Mouse (Mus musculus) liver, adult 2 months (tissue): ENCODE data around the gene Mmp28.

Experiments used
- CTCF ChIP-seq: fragments of 200-500 bp; IDR thresholded peaks from 2 replicates; pipeline ENCODE4 v1.5.1; 2011; ENCODE audit warnings: low read depth, low read length, control low read depth
- POLR2A ChIP-seq: fragments of 200-500 bp; IDR thresholded peaks from 2 replicates; pipeline ENCODE4 v1.6.1; 2011; ENCODE audit warnings: low read length, control low read depth; ENCODE audit not compliant: insufficient read depth; ENCODE audit errors: extremely low read depth

DNA sequence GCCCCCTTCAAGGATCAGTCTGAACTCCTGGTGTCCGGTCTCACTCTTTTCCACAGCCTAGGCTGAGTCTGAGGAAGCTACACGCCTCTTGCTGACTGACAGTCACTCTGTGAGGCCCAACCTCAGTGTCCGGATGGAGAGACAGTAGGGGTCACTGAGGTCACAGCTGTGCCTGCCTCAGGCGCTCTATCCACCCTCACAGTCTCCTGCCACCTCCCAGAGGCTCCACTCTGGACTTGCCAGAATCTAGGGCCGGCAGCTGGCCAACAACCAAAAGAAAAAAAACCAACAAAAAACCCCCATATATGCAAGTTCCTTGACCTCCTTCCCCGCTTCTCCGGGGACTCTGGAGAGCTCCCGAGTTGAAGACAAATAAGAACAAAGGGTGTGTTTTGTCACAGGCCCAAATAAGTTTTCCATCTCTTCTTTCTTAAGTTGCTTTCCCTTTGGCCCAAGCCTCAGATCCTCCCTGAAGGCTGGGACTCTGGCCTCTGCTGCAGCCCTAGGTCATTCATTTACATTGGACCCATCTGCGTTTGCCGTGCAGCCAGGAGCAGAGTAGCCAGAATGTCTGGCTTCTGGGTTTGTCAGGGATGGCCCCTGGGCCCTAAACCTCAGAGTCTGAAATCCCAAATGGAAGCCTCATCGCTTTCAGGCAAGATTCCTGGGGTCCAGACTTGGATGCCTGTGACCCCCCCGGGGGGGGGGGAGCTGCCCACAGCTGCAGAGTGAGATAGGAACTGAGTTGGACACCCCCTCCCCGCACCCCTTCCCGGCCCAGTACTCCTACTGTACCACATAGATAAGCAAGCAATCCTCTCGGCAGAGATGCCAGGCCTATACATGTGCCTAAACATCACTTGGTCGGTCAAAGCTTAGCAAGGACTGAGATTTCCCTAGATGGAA lies 14.6 kb downstream of the Mmp28 start:
- TF ChIP-seq POLR2A (no peak), CTCF (no peak)
